Mouse (Mus musculus): ENCODE data around the gene Pla2g2f. TPM values are rescaled to one million over a fixed set of nuclear protein-coding genes. Genes with fewer than 3 reads are reported as not detected.

The Pla2g2f gene
- polyA plus RNA-seq, 1 experiment from 2014 or later: not detected

- Histone ChIP-seq H3K4me3 (replicated peaks; ENCODE audit: low read length) (no peak overlapping the region), H3K9ac (replicated peaks; ENCODE audit: low read depth, low read length) (no peak overlapping the region), H3K27ac (ENCODE audit: low read length) (no peak overlapping the region), H3K36me3 (ENCODE audit: control insufficient read depth, insufficient read depth) (no peaks in the 10 kb centered on the region), H3K4me1 (replicated peaks; ENCODE audit: control insufficient read depth, insufficient read depth, low read length) (no peaks in the 10 kb centered on the region), H3K27me3 (replicated peaks; ENCODE audit: control insufficient read depth, insufficient read depth, low read length) (no peaks in the 10 kb centered on the region), H3K9me3 (ENCODE audit: control insufficient read depth, low read length) (no peaks in the 10 kb centered on the region), H3K4me2 (ENCODE audit: low read length) (no peak overlapping the region)
- no peak for ATAC-seq
- 89% methylated on average over 6 of the region's 6 CpGs for WGBS
Measured at GRCm38 (mm10) chr4:138794344-138794743, 36.9 kb upstream of the Pla2g2f start.

- 53% methylated on average over 2 of the region's 2 CpGs for WGBS
- no peaks in the 10 kb centered on the region for H3K27me3 ChIP-seq (replicated peaks; ENCODE audit: control insufficient read depth, insufficient read depth, low read length)
- H3K27ac ChIP-seq (ENCODE audit: low read length): no peak overlapping the region
- H3K9me3 ChIP-seq (ENCODE audit: control insufficient read depth, low read length): no peaks in the 10 kb centered on the region
- no peak overlapping the region for H3K4me2 ChIP-seq (ENCODE audit: low read length)
- no peaks in the 10 kb centered on the region for H3K36me3 ChIP-seq (ENCODE audit: control insufficient read depth, insufficient read depth)
- no peaks in the 10 kb centered on the region for H3K4me1 ChIP-seq (replicated peaks; ENCODE audit: control insufficient read depth, insufficient read depth, low read length)
- no peak for ATAC-seq
- no peak overlapping the region for H3K4me3 ChIP-seq (replicated peaks; ENCODE audit: low read length)
- H3K9ac ChIP-seq (replicated peaks; ENCODE audit: low read depth, low read length): no peak overlapping the region
Measured at GRCm38 (mm10) chr4:138793276-138793675, 35.9 kb upstream of the Pla2g2f start.

- Histone ChIP-seq H3K27ac (ENCODE audit: low read length) (no peak overlapping the region), H3K4me3 (replicated peaks; ENCODE audit: low read length) (no peak overlapping the region), H3K36me3 (ENCODE audit: control insufficient read depth, insufficient read depth) (no peaks in the 10 kb centered on the region), H3K4me2 (ENCODE audit: low read length) (no peak overlapping the region), H3K27me3 (replicated peaks; ENCODE audit: control insufficient read depth, insufficient read depth, low read length) (no peaks in the 10 kb centered on the region), H3K4me1 (replicated peaks; ENCODE audit: control insufficient read depth, insufficient read depth, low read length) (no peaks in the 10 kb centered on the region), H3K9ac (replicated peaks; ENCODE audit: low read depth, low read length) (no peak overlapping the region), H3K9me3 (ENCODE audit: control insufficient read depth, low read length) (no peaks in the 10 kb centered on the region)
- WGBS: 63% methylated on average over 9 of the region's 9 CpGs
- ATAC-seq: no peak
Measured at GRCm38 (mm10) chr4:138792599-138792998, 35.2 kb upstream of the Pla2g2f start.

GRCm38 (mm10) chr4:138791452-138791851 lies 34.0 kb upstream of the Pla2g2f start:
- Histone ChIP-seq H3K9ac (replicated peaks; ENCODE audit: low read depth, low read length) (no peak overlapping the region), H3K27ac (ENCODE audit: low read length) (no peak overlapping the region), H3K4me3 (replicated peaks; ENCODE audit: low read length) (no peak overlapping the region), H3K27me3 (replicated peaks; ENCODE audit: control insufficient read depth, insufficient read depth, low read length) (no peaks in the 10 kb centered on the region), H3K36me3 (ENCODE audit: control insufficient read depth, insufficient read depth) (no peaks in the 10 kb centered on the region), H3K4me1 (replicated peaks; ENCODE audit: control insufficient read depth, insufficient read depth, low read length) (no peaks in the 10 kb centered on the region), H3K4me2 (ENCODE audit: low read length) (no peak overlapping the region), H3K9me3 (ENCODE audit: control insufficient read depth, low read length) (no peaks in the 10 kb centered on the region)
- WGBS: 55% methylated on average over 6 of the region's 6 CpGs
- no peak for ATAC-seq

- Histone ChIP-seq H3K4me3 (replicated peaks; ENCODE audit: low read length) (no peak overlapping the region), H3K9me3 (ENCODE audit: control insufficient read depth, low read length) (no peaks in the 10 kb centered on the region), H3K9ac (replicated peaks; ENCODE audit: low read depth, low read length) (no peak overlapping the region), H3K27ac (ENCODE audit: low read length) (no peak overlapping the region), H3K4me2 (ENCODE audit: low read length) (no peak overlapping the region), H3K27me3 (replicated peaks; ENCODE audit: control insufficient read depth, insufficient read depth, low read length) (no peaks in the 10 kb centered on the region), H3K36me3 (ENCODE audit: control insufficient read depth, insufficient read depth) (no peaks in the 10 kb centered on the region), H3K4me1 (replicated peaks; ENCODE audit: control insufficient read depth, insufficient read depth, low read length) (no peaks in the 10 kb centered on the region)
- ATAC-seq: no peak
- 76% methylated on average over 4 of the region's 4 CpGs for WGBS
Measured at GRCm38 (mm10) chr4:138788381-138788780, 31.0 kb upstream of the Pla2g2f start.

DNA sequence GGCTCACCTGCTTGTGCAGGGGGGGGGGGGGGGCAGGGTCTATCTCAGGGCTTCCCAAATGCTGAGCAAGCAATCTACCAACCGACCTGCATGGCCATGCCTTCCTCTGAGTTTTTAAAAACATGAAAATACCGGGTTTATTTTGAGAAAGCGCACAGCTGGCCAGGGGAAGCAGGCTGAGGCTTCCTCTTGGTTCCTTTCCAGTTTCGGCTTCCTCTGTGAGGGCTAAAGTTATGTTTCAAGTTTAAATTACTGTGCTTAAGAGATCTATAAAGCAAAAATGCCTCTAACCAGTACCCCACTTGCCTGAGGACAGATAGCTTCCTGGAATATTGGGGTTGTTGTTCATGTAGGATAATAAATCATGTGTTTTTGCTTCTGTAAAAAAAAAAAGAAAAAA lies 28.7 kb upstream of the Pla2g2f start:
- Histone ChIP-seq H3K27ac (ENCODE audit: low read length) (no peak overlapping the region), H3K4me1 (replicated peaks; ENCODE audit: control insufficient read depth, insufficient read depth, low read length) (no peaks in the 10 kb centered on the region), H3K4me3 (replicated peaks; ENCODE audit: low read length) (no peak overlapping the region), H3K36me3 (ENCODE audit: control insufficient read depth, insufficient read depth) (no peaks in the 10 kb centered on the region), H3K27me3 (replicated peaks; ENCODE audit: control insufficient read depth, insufficient read depth, low read length) (no peaks in the 10 kb centered on the region), H3K9ac (replicated peaks; ENCODE audit: low read depth, low read length) (no peak overlapping the region), H3K4me2 (ENCODE audit: low read length) (no peak overlapping the region), H3K9me3 (ENCODE audit: control insufficient read depth, low read length) (no peaks in the 10 kb centered on the region)
- 78% methylated on average over 4 of the region's 4 CpGs for WGBS
- ATAC-seq: no peak

DNA sequence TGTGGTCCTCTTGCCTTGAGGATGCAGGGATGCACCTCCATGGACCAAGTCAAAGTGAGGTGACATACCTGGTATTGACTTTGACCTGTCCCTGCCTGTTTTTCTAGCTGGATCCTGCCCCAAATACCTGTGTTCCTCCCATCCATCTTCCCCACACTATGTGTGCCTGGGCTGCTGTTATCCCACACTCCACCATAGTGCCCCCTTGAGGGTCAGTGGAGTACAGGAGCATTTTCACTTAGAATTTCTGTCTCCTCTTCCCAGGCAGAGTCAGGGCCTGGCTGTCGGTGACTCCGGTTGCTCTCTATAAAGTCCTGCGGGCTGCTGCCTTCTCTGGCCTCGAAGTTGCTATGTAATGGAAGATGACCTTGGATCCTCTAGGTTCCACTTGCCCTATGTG lies 28.3 kb upstream of the Pla2g2f start:
- H3K4me2 ChIP-seq (ENCODE audit: low read length): no peak overlapping the region
- no peaks in the 10 kb centered on the region for H3K27me3 ChIP-seq (replicated peaks; ENCODE audit: control insufficient read depth, insufficient read depth, low read length)
- no peak overlapping the region for H3K9ac ChIP-seq (replicated peaks; ENCODE audit: low read depth, low read length)
- H3K4me3 ChIP-seq (replicated peaks; ENCODE audit: low read length): no peak overlapping the region
- H3K36me3 ChIP-seq (ENCODE audit: control insufficient read depth, insufficient read depth): no peaks in the 10 kb centered on the region
- ATAC-seq: no peak
- 57% methylated on average over 4 of the region's 4 CpGs for WGBS
- no peak overlapping the region for H3K27ac ChIP-seq (ENCODE audit: low read length)
- no peaks in the 10 kb centered on the region for H3K4me1 ChIP-seq (replicated peaks; ENCODE audit: control insufficient read depth, insufficient read depth, low read length)
- no peaks in the 10 kb centered on the region for H3K9me3 ChIP-seq (ENCODE audit: control insufficient read depth, low read length)

DNA sequence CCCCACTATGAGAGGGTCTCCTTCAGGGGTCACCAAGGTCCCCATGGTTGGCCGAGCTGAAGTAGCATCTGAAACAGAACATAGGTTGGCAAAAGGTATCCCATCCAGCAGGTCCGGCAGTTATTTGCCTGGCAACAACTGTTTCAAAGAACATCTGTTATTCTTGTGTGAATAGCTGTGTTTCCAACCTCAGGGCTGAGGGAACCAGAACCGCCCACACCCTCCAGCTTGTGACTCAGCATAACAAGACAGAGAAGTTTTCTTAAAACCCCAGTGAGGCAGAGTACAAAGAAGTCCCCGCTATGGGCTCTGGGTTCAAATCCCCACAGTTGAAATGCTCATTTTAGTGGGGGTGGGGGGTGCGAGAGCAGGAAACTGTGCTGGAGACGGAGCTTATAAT lies 24.7 kb upstream of the Pla2g2f start:
- no peak for ATAC-seq
- H3K27ac ChIP-seq (ENCODE audit: low read length): no peak overlapping the region
- 86% methylated on average over 6 of the region's 6 CpGs for WGBS

DNA sequence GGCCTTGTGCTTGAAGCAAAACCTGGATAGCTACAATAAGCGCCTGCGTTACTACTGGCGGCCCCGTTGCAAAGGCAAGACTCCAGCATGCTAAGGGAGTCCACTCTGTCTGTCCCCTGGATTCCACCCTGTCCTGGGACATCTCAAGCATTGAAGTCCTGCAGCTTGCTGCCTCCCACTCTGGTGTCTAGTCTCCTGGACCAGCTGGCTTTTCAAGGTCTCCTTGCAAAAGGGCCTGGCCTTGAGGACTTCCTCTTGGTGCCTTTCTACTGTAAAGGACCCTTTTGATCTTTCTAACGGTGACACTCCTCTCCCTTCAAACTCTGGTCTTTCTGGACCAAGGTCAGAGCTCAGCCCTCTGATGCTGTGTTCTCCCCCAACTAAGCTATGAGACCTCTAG lies 22.9 kb upstream of the Pla2g2f start:
- peaks cover 2% of the 10 kb centered on the region for H3K4me1 ChIP-seq (replicated peaks; ENCODE audit: control insufficient read depth, insufficient read depth, low read length)
- H3K4me2 ChIP-seq (ENCODE audit: low read length): no peak overlapping the region
- no peaks in the 10 kb centered on the region for H3K9me3 ChIP-seq (ENCODE audit: control insufficient read depth, low read length)
- H3K4me3 ChIP-seq (replicated peaks; ENCODE audit: low read length): no peak overlapping the region
- 88% methylated on average over 5 of the region's 5 CpGs for WGBS
- ATAC-seq: no peak
- H3K36me3 ChIP-seq (ENCODE audit: control insufficient read depth, insufficient read depth): no peaks in the 10 kb centered on the region
- no peak overlapping the region for H3K9ac ChIP-seq (replicated peaks; ENCODE audit: low read depth, low read length)
- no peak overlapping the region for H3K27ac ChIP-seq (ENCODE audit: low read length)
- no peaks in the 10 kb centered on the region for H3K27me3 ChIP-seq (replicated peaks; ENCODE audit: control insufficient read depth, insufficient read depth, low read length)

More for the DNA sequence above, 24.7 kb upstream of the Pla2g2f start:
- Histone ChIP-seq H3K9me3 (ENCODE audit: control insufficient read depth, low read length) (no peaks in the 10 kb centered on the region), H3K4me3 (replicated peaks; ENCODE audit: low read length) (no peak overlapping the region), H3K4me1 (replicated peaks; ENCODE audit: control insufficient read depth, insufficient read depth, low read length) (peaks cover 2% of the 10 kb centered on the region), H3K27me3 (replicated peaks; ENCODE audit: control insufficient read depth, insufficient read depth, low read length) (no peaks in the 10 kb centered on the region), H3K4me2 (ENCODE audit: low read length) (no peak overlapping the region), H3K9ac (replicated peaks; ENCODE audit: low read depth, low read length) (no peak overlapping the region), H3K36me3 (ENCODE audit: control insufficient read depth, insufficient read depth) (no peaks in the 10 kb centered on the region)
